Mouse (Mus musculus): Measurements from ENCODE around the gene Hnrnpdl.

DNA sequence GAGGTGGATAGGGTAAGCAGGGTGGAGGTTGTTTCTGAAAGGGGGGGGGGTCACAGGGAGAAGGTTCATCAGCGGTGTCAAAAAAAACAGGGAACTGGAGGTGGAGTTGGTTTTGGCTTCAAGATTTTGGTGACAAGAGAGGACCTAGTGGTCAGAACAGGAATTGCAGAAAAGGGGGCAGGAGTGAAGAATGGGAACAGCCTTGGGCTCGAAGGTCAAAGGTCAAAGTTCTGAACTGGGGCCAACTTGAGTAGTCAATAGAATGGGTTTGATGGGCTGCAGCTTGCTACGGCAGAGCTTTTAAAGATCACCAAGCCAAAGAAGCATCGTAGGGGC lies 32.5 kb downstream of the Hnrnpdl start:
- TF ChIP-seq CTCF (IDR thresholded peaks at IDR 0.05) (peak; percentile 41), POLR2A (IDR thresholded peaks at IDR 0.05; ENCODE audit: insufficient read depth, low read depth, low read length) (no peak)

Measured in heart, adult 2 months (tissue).